Mouse (Mus musculus): ENCODE results near the gene Arhgef40. TPM values are rescaled to one million over a fixed set of nuclear protein-coding genes. Genes with fewer than 3 reads are reported as not detected.

Gene Arhgef40
- polyA plus RNA-seq, 1 experiment from 2014 or later: 108 TPM

- Histone ChIP-seq H3K9ac (peak overlapping the region; percentile 80), H3K27me3 (ENCODE audit: insufficient read depth, low read length) (no peaks in the 10 kb centered on the region), H3K27ac (ENCODE audit: low read depth) (peak overlapping the region; percentile 93), H3K4me1 (ENCODE audit: insufficient read depth) (peaks cover 22% of the 10 kb centered on the region), H3K36me3 (ENCODE audit: insufficient read depth) (peaks cover 8% of the 10 kb centered on the region; the same call in 1 of the 2 replicates), H3K4me2 (peak overlapping the region; percentile 69), H3K9me3 (ENCODE audit: low read depth, low read length) (no peaks in the 10 kb centered on the region), H3K4me3 (ENCODE audit: low read depth, low read length) (peak overlapping the region; percentile 61)
- DNase-seq (peak; percentile 29), ATAC-seq (ENCODE audit: insufficient read depth) (peak; percentile 30)
- WGBS: 2% methylated on average over 24 of the region's 80 CpGs
- TF ChIP-seq CTCF (IDR thresholded peaks at IDR 0.05; ENCODE audit: low read depth): no peak
These were observed 29.8 kb downstream of the Arhgef40 start for GRCm38 (mm10) chr14:52014271-52014760.

DNA sequence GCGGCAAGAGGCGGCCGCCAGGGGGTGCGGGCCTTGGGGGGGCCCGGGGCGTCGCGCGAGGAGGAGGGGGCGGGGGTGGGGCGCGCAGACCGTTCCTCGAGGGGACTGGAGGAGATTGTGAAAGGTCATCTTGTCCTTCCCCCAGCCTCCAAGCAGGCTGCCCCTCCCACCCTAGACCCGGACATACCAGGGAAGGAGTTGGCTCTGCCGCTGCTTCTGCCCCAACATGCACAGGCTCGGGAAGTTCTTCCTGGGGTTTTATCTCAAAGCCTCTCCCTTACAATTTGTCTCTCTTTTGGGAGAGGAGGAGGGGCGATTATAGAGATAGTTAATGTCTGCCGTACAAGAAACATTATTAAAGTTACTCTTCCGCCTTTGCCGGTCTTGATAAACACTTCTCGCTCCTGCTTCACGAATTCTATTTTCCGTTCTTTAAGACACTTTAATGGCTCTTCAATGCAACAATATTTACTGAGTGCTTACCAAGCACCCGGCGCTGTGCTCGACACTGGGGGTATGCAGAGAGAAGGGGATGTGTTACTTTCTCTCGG lies 30.3 kb downstream of the Arhgef40 start:
- Histone ChIP-seq H3K27me3 (ENCODE audit: insufficient read depth, low read length) (no peaks in the 10 kb centered on the region), H3K4me2 (peak overlapping the region; percentile 69), H3K9me3 (ENCODE audit: low read depth, low read length) (no peaks in the 10 kb centered on the region), H3K36me3 (ENCODE audit: insufficient read depth) (0 out of 2 replicates have a peak, but pooled peaks cover 6% of the 10 kb centered on the region), H3K27ac (ENCODE audit: low read depth) (peak overlapping the region; percentile 93), H3K9ac (peak overlapping the region; percentile 80), H3K4me1 (ENCODE audit: insufficient read depth) (peaks cover 18% of the 10 kb centered on the region), H3K4me3 (ENCODE audit: low read depth, low read length) (peak overlapping the region; percentile 61)
- no peak for TF ChIP-seq CTCF (IDR thresholded peaks at IDR 0.05; ENCODE audit: low read depth)
- peak; percentile 50 for ATAC-seq (ENCODE audit: insufficient read depth)
- under 1% methylated on average over 18 of the region's 28 CpGs for WGBS
- DNase-seq: peak; percentile 79

- DNase-seq (no peak), ATAC-seq (ENCODE audit: insufficient read depth) (no peak)
- no peak for TF ChIP-seq CTCF (IDR thresholded peaks at IDR 0.05; ENCODE audit: low read depth)
- Histone ChIP-seq H3K27ac (ENCODE audit: low read depth) (peak within 1 kb of the TSS; percentile 93), H3K4me3 (ENCODE audit: low read depth, low read length) (peak within 1 kb of the TSS; percentile 61), H3K36me3 (ENCODE audit: insufficient read depth) (0 out of 2 replicates have a peak, but pooled peaks cover 6% of the 10 kb centered on the region), H3K27me3 (ENCODE audit: insufficient read depth, low read length) (no peaks in the 10 kb centered on the region), H3K9ac (peak within 1 kb of the TSS; percentile 80), H3K4me2 (peak within 1 kb of the TSS; percentile 69), H3K4me1 (ENCODE audit: insufficient read depth) (peaks cover 14% of the 10 kb centered on the region; the same call in 1 of the 2 replicates), H3K9me3 (ENCODE audit: low read depth, low read length) (no peaks in the 10 kb centered on the region)
- WGBS: 28% methylated on average over 6 of the region's 6 CpGs
These were observed 31.1 kb downstream of the Arhgef40 start, which contains the start of gene Tmem253 for GRCm38 (mm10) chr14:52015445-52016100. Tmem253 (plus strand) TSS chr14:52015658.

GRCm38 (mm10) chr14:52016625-52017405 lies 32.3 kb downstream of the Arhgef40 start:
- no peak for TF ChIP-seq CTCF (IDR thresholded peaks at IDR 0.05; ENCODE audit: low read depth)
- ATAC-seq (ENCODE audit: insufficient read depth): no peak
- peaks cover 16% of the 10 kb centered on the region; the same call in 1 of the 2 replicates for H3K4me1 ChIP-seq (ENCODE audit: insufficient read depth)

DNA sequence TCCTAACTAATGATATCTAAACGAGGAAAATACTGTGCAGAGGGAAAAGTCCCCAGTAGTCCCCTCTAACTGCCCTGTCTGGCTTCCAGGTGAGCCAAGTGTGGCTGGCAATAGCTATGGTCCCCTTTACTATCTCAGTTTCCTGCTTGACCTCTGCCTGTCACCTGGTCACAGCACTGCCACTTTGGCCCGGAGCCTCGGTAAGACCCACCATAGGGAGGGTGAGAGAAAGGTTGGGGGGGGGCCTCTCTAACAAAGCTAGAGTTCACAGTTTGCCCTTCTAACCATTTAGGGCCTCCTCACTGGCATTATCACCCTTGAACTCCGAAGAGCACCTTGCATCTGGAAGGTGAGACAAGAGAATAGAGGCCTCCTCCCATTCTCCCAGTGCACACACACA lies 33.1 kb downstream of the Arhgef40 start:
- DNase-seq: no peak
- Histone ChIP-seq H3K9me3 (ENCODE audit: low read depth, low read length) (no peaks in the 10 kb centered on the region), H3K4me3 (ENCODE audit: low read depth, low read length) (no peak overlapping the region), H3K4me2 (no peak overlapping the region), H3K27ac (ENCODE audit: low read depth) (no peak overlapping the region), H3K27me3 (ENCODE audit: insufficient read depth, low read length) (no peaks in the 10 kb centered on the region), H3K36me3 (ENCODE audit: insufficient read depth) (0 out of 2 replicates have a peak, but pooled peaks cover 6% of the 10 kb centered on the region), H3K9ac (no peak overlapping the region), H3K4me1 (ENCODE audit: insufficient read depth) (peaks cover 21% of the 10 kb centered on the region; the same call in 1 of the 2 replicates)
- ATAC-seq (ENCODE audit: insufficient read depth): no peak
- no peak for TF ChIP-seq CTCF (IDR thresholded peaks at IDR 0.05; ENCODE audit: low read depth)
- 68% methylated on average over 4 of the region's 4 CpGs for WGBS

More at GRCm38 (mm10) chr14:52016625-52017405, 32.3 kb downstream of the Arhgef40 start:
- H3K27ac ChIP-seq (ENCODE audit: low read depth): no peak overlapping the region
- H3K4me3 ChIP-seq (ENCODE audit: low read depth, low read length): no peak overlapping the region
- H3K9me3 ChIP-seq (ENCODE audit: low read depth, low read length): no peaks in the 10 kb centered on the region
- WGBS: 80% methylated on average over 13 of the region's 13 CpGs
- no peak for DNase-seq
- 0 out of 2 replicates have a peak, but pooled peaks cover 6% of the 10 kb centered on the region for H3K36me3 ChIP-seq (ENCODE audit: insufficient read depth)
- no peak overlapping the region for H3K4me2 ChIP-seq
- H3K27me3 ChIP-seq (ENCODE audit: insufficient read depth, low read length): no peaks in the 10 kb centered on the region
- no peak overlapping the region for H3K9ac ChIP-seq

GRCm38 (mm10) chr14:52018248-52019050 lies 33.9 kb downstream of the Arhgef40 start:
- H3K4me2 ChIP-seq: peak overlapping the region; percentile 81
- H3K4me1 ChIP-seq (ENCODE audit: insufficient read depth): peaks cover 21% of the 10 kb centered on the region; the same call in 1 of the 2 replicates
- DNase-seq: no peak
- no peak for TF ChIP-seq CTCF (IDR thresholded peaks at IDR 0.05; ENCODE audit: low read depth)
- peak overlapping the region; percentile 65 for H3K4me3 ChIP-seq (ENCODE audit: low read depth, low read length)
- H3K9me3 ChIP-seq (ENCODE audit: low read depth, low read length): no peaks in the 10 kb centered on the region
- H3K27ac ChIP-seq (ENCODE audit: low read depth): no peak overlapping the region
- ATAC-seq (ENCODE audit: insufficient read depth): no peak
- peak overlapping the region; percentile 89 for H3K9ac ChIP-seq
- 0 out of 2 replicates have a peak, but pooled peaks cover 6% of the 10 kb centered on the region for H3K36me3 ChIP-seq (ENCODE audit: insufficient read depth)
- 81% methylated on average over 15 of the region's 15 CpGs for WGBS
- no peaks in the 10 kb centered on the region for H3K27me3 ChIP-seq (ENCODE audit: insufficient read depth, low read length)
